Mouse (Mus musculus): ENCODE data around the gene Pdss2.

GRCm38 (mm10) chr10:43509228-43509627, 287.9 kb downstream of the Pdss2 start:
- TF ChIP-seq CTCF (IDR thresholded peaks at IDR 0.05; ENCODE audit: control insufficient read depth, insufficient read depth, insufficient replicate concordance, low read depth, low read length): no peak
- no peak for TF ChIP-seq POLR2A (IDR thresholded peaks at IDR 0.05; ENCODE audit: control insufficient read depth, low read depth, low read length)
